In the genomic region with DNA sequence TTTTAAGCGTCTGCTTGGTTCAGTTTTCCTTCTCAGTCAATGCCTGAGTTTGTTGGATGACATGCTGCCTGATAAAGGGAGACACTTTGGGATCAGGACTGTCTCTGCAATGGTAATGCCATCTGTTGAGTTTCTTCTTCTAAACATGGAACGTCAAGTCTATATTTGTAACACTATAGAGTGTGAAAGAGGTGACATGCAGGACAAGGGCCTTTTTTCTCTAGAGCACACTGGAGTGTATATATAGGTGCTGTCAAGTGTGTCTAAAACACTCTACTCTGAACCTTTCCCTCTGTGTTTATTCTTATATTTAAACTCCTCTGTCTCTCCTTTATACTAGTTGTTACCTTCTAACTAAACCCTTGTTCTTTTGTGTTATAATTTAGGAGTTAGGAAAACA, we compare ENCODE assay signal across 25 mouse cellular contexts.
DNase-seq lines count a peak whose midpoint lies in the region; ATAC-seq lines count a peak whose summit lies in the region.
"Had no signal": no experiment of that assay in that cellular context is flagged by ENCODE, and none has a peak within 500 bp of the region (broad histone marks: within the 10 kb centered on the region; RNA-seq: fewer than 3 reads in every experiment).

No protein-coding gene starts in this region.

- no peaks in the 10 kb centered on the region for H3K9me3 ChIP-seq in heart, embryonic 10.5 days
- no peaks in the 10 kb centered on the region for H3K9me3 ChIP-seq in heart, embryonic 12.5 days (replicated peaks)
- no peaks in the 10 kb centered on the region for H3K9me3 ChIP-seq in heart, embryonic 14.5 days (ENCODE audit: control insufficient read depth, low read length)
- H3K9me3 ChIP-seq in heart, embryonic 16.5 days (replicated peaks; ENCODE audit: control insufficient read depth, low read length) = no peaks in the 10 kb centered on the region
- H3K9me3 ChIP-seq: embryonic facial prominence, embryonic 10.5 days; embryonic facial prominence, embryonic 12.5 days; forebrain, embryonic 13.5 days; G1E had no signal

- intact Hi-C loops in heart, postnatal 14 days (cut with DNase I) = loop anchor here (10.0 kb wide), 1 partner anchor 298 kb away; a partner anchor contains a TSS
- intact Hi-C loops in heart, postnatal 25 days (cut with DNase I) = loop anchor here (10.0 kb wide), 1 partner anchor 298 kb away; a partner anchor contains a TSS
- intact Hi-C loops in heart, postnatal 36 days (cut with DNase I) = loop anchor here (10.0 kb wide), 1 partner anchor 298 kb away; a partner anchor contains a TSS

- H3K4me1 ChIP-seq in heart, embryonic 10.5 days = no peaks in the 10 kb centered on the region
- peaks cover 4% of the 10 kb centered on the region; the same call in 1 of the 2 replicates for H3K4me1 ChIP-seq in heart, embryonic 12.5 days (replicated peaks)
- peaks cover 0 to 7% of the 10 kb centered on the region in 2 experiments; a peak in 2 of 4 replicates for H3K4me1 ChIP-seq in heart, embryonic 14.5 days (ENCODE audit: control insufficient read depth in 2 of 2, insufficient read depth in 2 of 2, low read length in 2 of 2)
- peaks cover 2% of the 10 kb centered on the region; the same call in 1 of the 2 replicates for H3K4me1 ChIP-seq in heart, embryonic 16.5 days (ENCODE audit: control insufficient read depth, insufficient read depth, low read length)
- H3K4me1 ChIP-seq: embryonic facial prominence, embryonic 10.5 days; embryonic facial prominence, embryonic 12.5 days; forebrain, embryonic 13.5 days had no signal

- H3K4me2 ChIP-seq in heart, embryonic 12.5 days = no peak overlapping the region
- H3K4me2 ChIP-seq in heart, embryonic 14.5 days (ENCODE audit: low read length) = no peak overlapping the region
- no peak overlapping the region for H3K4me2 ChIP-seq in heart, embryonic 16.5 days (ENCODE audit: low read depth, low read length)
- H3K4me2 ChIP-seq: embryonic facial prominence, embryonic 12.5 days; forebrain, embryonic 13.5 days had no signal

- H3K9ac ChIP-seq in heart, embryonic 12.5 days = no peak overlapping the region
- H3K9ac ChIP-seq in heart, embryonic 14.5 days (ENCODE audit: low read length) = no peak overlapping the region
- no peak overlapping the region for H3K9ac ChIP-seq in heart, embryonic 16.5 days (ENCODE audit: low read length)
- H3K9ac ChIP-seq: embryonic facial prominence, embryonic 12.5 days; forebrain, embryonic 13.5 days had no signal

- ATAC-seq in heart, embryonic 12.5 days (ENCODE audit: insufficient number of reproducible peaks, low FRiP score) = no peak
- no peak for ATAC-seq in heart, embryonic 14.5 days (ENCODE audit: insufficient number of reproducible peaks, insufficient read depth, low FRiP score, low read depth)
- ATAC-seq in heart, embryonic 16.5 days (replicated peaks; ENCODE audit: extremely low read depth, insufficient read depth, low FRiP score) = peak; percentile 86
- ATAC-seq: activated CD4-positive, CD25-positive, alpha-beta regulatory T cell, adult 4 months; CD4-positive, CD25-positive, alpha-beta regulatory T cell, adult 4 months; forebrain, embryonic 13.5 days; Patski had no signal

- H3K4me3 ChIP-seq in heart, embryonic 10.5 days = no peak overlapping the region
- H3K4me3 ChIP-seq in heart, embryonic 12.5 days = no peak overlapping the region
- no peak overlapping the region for H3K4me3 ChIP-seq in heart, embryonic 14.5 days (ENCODE audit: control insufficient read depth in 1 of 2, insufficient read depth in 1 of 2, low read depth in 1 of 2, low read length in 2 of 2)
- no peak overlapping the region for H3K4me3 ChIP-seq in heart, embryonic 16.5 days (ENCODE audit: low read length)
- H3K4me3 ChIP-seq: embryonic facial prominence, embryonic 10.5 days; embryonic facial prominence, embryonic 12.5 days; forebrain, embryonic 13.5 days had no signal

- H3K27me3 ChIP-seq in heart, embryonic 10.5 days (ENCODE audit: insufficient read depth, poor library complexity, severe bottlenecking) = no peaks in the 10 kb centered on the region
- no peaks in the 10 kb centered on the region for H3K27me3 ChIP-seq in heart, embryonic 12.5 days (replicated peaks)
- no peaks in the 10 kb centered on the region for H3K27me3 ChIP-seq in heart, embryonic 14.5 days (ENCODE audit: control insufficient read depth, insufficient read depth, low read length)
- no peaks in the 10 kb centered on the region for H3K27me3 ChIP-seq in heart, embryonic 16.5 days (ENCODE audit: control insufficient read depth, insufficient read depth, low read length)
- H3K27me3 ChIP-seq: CH12.LX; embryonic facial prominence, embryonic 12.5 days; forebrain, embryonic 13.5 days; Patski had no signal

- 38% methylated on average over 2 of the region's 2 CpGs for WGBS in heart, embryonic 10.5 days
- 32% methylated on average over 2 of the region's 2 CpGs for WGBS in heart, embryonic 12.5 days
- 32% methylated on average over 2 of the region's 2 CpGs for WGBS in heart, embryonic 14.5 days
- 23% methylated on average over 2 of the region's 2 CpGs for WGBS in heart, embryonic 16.5 days

- H3K27ac ChIP-seq in heart, embryonic 10.5 days = peak overlapping the region; percentile 74
- peak overlapping the region; percentile 79; the same call in 1 of the 2 replicates for H3K27ac ChIP-seq in heart, embryonic 12.5 days (ENCODE audit: poor library complexity, severe bottlenecking)
- H3K27ac ChIP-seq in heart, embryonic 14.5 days (replicated peaks in 1 of 2; ENCODE audit: control insufficient read depth in 1 of 2, insufficient read depth in 1 of 2, low read depth in 2 of 2, low read length in 2 of 2) = peak overlapping the region; percentile 49 to 73; a peak in 2 of 4 replicates
- H3K27ac ChIP-seq in heart, embryonic 16.5 days (ENCODE audit: low read length) = peak overlapping the region; percentile 49; the same call in 1 of the 2 replicates
- H3K27ac ChIP-seq: embryonic facial prominence, embryonic 10.5 days; embryonic facial prominence, embryonic 12.5 days; forebrain, embryonic 13.5 days had no signal

- H3K36me3 ChIP-seq in heart, embryonic 10.5 days = no peaks in the 10 kb centered on the region
- no peaks in the 10 kb centered on the region for H3K36me3 ChIP-seq in heart, embryonic 12.5 days
- no peaks in the 10 kb centered on the region for H3K36me3 ChIP-seq in heart, embryonic 14.5 days (ENCODE audit: control insufficient read depth, insufficient read depth, low read length)
- no peaks in the 10 kb centered on the region for H3K36me3 ChIP-seq in heart, embryonic 16.5 days (ENCODE audit: control insufficient read depth, insufficient read depth)
- H3K36me3 ChIP-seq: embryonic facial prominence, embryonic 10.5 days; embryonic facial prominence, embryonic 12.5 days; G1E had no signal

- no peak for DNase-seq in heart, embryonic 10.5 days (ENCODE audit: low spot score)
- DNase-seq in heart, adult 9 months (ENCODE audit: low spot score in 2 of 2) = no peak
- DNase-seq in heart, postnatal 14 days = no peak
- no peak for DNase-seq in heart, postnatal 25 days (ENCODE audit: low spot score)
- no peak for DNase-seq in heart, postnatal 36 days
- DNase-seq: adrenal gland, adult 8-10 months; adrenal gland, postnatal 14 days; adrenal gland, postnatal 36 days; B cell, adult 2 months; cerebellum, adult 11-12 months; cerebellum, adult 2 months; cerebellum, adult 9-10 months; cerebellum, postnatal 10 days; cerebellum, postnatal 25 days had no signal
